Mouse (Mus musculus): ENCODE data around the gene Nfia. TPM values are rescaled to one million over a fixed set of nuclear protein-coding genes. Genes with fewer than 3 reads are reported as not detected.

Gene Nfia
- polyA plus RNA-seq, 1 experiment from 2014 or later, result 40.5 TPM

GRCm38 (mm10) chr4:97995911-97996712, 223.6 kb downstream of the Nfia start:
- ATAC-seq (no peak), DNase-seq (ENCODE audit: low read depth, low spot score) (no peak)
- no peaks in the 10 kb centered on the region for H3K27me3 ChIP-seq
- in situ Hi-C loops (cut with MboI; ENCODE audit: low pct_unique_long_range_greater_than_20kb), result no loop called here
- TF ChIP-seq CTCF (IDR thresholded peaks at IDR 0.05), result no peak
- ChIA-PET CTCF (interaction anchor here (1.2 to 1.4 kb wide), 2 partner anchors 17 to 54 kb away, joined by 3 read pairs; no protein-coding TSS in a partner anchor), POLR2A (no interaction called here)

GRCm38 (mm10) chr4:97997151-97997817, 224.8 kb downstream of the Nfia start:
- ChIA-PET POLR2A (no interaction called here), CTCF (interaction anchor here (1.2 kb wide), 1 partner anchor 16 kb away, joined by 3 read pairs; no protein-coding TSS in a partner anchor)
- ATAC-seq (no peak), DNase-seq (ENCODE audit: low read depth, low spot score) (no peak)
- no peak for TF ChIP-seq CTCF (IDR thresholded peaks at IDR 0.05)
- in situ Hi-C loops (cut with MboI; ENCODE audit: low pct_unique_long_range_greater_than_20kb), result no loop called here
- no peaks in the 10 kb centered on the region for H3K27me3 ChIP-seq

- DNase-seq (ENCODE audit: low read depth, low spot score), result no peak
- H3K27me3 ChIP-seq, result no peaks in the 10 kb centered on the region
- in situ Hi-C loops (cut with MboI; ENCODE audit: low pct_unique_long_range_greater_than_20kb), result no loop called here
- ChIA-PET POLR2A (no interaction called here), CTCF (no interaction called here)
- no peak for ATAC-seq
- TF ChIP-seq CTCF (IDR thresholded peaks at IDR 0.05), result no peak
Measured at GRCm38 (mm10) chr4:98002206-98002605, 229.7 kb downstream of the Nfia start.

DNA sequence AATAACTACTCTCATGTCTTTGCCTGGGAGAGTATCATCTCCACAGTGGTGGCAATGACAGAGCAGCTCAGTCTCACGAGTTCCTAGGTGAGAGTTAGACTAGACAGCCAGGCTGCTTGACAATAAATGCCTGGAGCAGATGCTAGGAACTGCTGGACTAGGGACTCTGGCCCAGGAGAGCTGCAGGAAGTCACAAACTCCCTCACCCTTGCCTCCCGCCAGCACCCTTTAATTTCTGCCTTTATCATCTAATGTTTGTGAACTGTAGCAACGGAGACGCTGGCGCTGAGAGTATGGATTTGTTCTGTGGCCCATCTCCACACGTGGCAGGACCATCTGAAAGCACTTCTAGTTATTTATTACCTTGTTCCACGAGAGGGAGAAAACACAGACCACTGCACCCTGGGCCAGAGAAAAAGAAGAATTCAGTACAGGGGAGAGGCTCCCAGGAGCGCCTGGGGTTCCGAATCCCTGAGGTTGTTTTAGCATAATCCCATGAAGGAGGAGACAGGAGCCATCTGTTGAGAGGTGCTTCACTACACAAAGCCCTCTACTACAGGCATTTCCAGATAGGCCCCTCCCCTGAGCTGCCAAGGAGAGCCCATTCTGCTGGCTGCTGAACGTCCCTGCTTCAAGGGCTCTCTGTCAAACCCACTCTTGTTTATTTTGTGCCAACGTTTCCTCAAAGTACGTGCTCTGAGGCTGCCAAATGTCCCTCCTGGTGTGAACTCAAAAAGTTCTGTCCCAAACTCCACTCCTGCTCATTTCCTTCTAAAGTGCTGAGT, 231.0 kb downstream of the Nfia start:
- ChIA-PET POLR2A (no interaction called here), CTCF (interaction anchor here (0.6 to 1.2 kb wide), 2 partner anchors 34 to 1032 kb away, joined by 3 read pairs; no protein-coding TSS in a partner anchor)
- no peaks in the 10 kb centered on the region for H3K27me3 ChIP-seq
- in situ Hi-C loops (cut with MboI; ENCODE audit: low pct_unique_long_range_greater_than_20kb), result no loop called here
- no peak for TF ChIP-seq CTCF (IDR thresholded peaks at IDR 0.05)
- DNase-seq (ENCODE audit: low read depth, low spot score) (peak; percentile 10), ATAC-seq (peak; percentile 33)

DNA sequence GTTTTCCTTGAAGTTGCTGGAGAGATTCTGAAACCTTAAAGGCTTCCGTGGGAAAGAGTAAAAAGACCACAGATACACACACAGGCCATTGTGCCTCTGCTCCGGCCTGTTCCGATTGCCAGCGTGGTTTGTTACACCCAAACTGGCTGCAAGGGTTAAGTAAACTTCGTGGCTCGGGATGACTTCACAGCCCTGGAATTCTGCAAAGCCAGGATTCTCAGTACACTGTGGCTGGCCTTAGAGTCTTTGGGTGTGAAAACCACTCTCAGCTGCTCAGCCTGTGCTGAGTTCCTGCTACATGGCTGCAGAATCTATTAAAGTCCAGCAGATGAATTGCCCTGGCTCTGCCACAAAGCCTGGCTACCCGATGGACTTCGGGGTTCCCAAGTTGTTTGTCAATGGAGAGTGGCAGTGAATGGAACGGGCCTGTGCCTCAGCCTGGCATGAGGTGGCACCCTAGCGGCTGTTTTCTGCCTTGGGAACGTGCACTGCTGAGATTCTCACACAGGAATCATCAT, 231.6 kb downstream of the Nfia start:
- peak; percentile 98 for ATAC-seq
- ChIA-PET POLR2A (no interaction called here), CTCF (no interaction called here)
- in situ Hi-C loops (cut with MboI; ENCODE audit: low pct_unique_long_range_greater_than_20kb), result no loop called here
- peak; percentile 83 for DNase-seq (ENCODE audit: low read depth, low spot score)
- peak; percentile 78 for TF ChIP-seq CTCF (IDR thresholded peaks at IDR 0.05)
- H3K27me3 ChIP-seq, result no peaks in the 10 kb centered on the region

DNA sequence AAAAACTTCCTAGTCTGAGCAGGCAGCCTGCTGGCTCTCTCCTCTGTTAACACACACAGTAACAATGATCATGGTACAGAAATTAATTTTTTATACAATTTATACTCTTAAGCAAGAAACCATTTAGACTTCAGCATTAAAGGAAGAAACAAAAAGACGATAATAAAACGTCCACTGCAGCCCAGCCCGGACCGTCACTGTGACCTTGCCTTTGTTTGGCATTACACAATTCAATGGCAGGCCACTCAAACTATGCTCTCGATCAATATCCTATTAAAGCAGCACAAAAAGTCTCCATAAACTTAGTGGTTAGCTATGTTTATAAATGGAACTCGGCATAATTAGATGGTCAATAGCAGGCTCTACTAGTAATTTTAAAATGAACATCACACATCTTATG, 232.5 kb downstream of the Nfia start:
- ChIA-PET CTCF (no interaction called here), POLR2A (interaction anchor here (0.6 kb wide), 2 partner anchors 175 to 177 kb away, joined by 5 read pairs; no protein-coding TSS in a partner anchor)
- no peaks in the 10 kb centered on the region for H3K27me3 ChIP-seq
- no peak for ATAC-seq
- in situ Hi-C loops (cut with MboI; ENCODE audit: low pct_unique_long_range_greater_than_20kb), result loop anchor here (5.0 kb wide), 1 partner anchor 223 kb away; no protein-coding TSS in a partner anchor
- TF ChIP-seq CTCF (IDR thresholded peaks at IDR 0.05), result no peak
- no peak for DNase-seq (ENCODE audit: low read depth, low spot score)

DNA sequence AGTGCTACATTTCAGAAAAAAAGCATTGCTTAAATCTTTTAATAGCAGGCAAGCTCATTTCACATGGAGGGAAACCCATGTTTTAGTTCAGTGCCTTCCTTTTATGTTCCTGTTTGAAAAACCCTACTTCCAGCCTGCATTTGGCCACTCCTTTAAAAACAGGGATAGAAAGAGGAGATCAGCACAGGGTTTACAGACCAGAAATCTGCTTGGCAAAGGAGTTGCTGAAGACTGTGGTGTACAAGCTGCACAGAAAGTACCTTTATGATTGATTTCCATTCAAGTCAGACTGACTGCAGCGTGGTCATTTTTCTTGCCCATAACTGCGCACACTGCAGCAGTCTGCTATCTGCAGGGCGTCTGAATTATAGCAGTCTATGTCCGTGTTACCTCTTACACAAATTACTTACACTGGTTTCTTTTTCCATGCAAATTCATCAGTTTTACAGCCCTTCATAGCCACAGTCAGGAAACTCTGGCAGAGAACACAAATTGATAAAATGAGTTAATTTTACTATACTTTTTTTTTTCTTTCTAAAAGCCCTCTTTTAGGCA, 236.4 kb downstream of the Nfia start:
- CTCF ChIA-PET, result no interaction called here
- no peaks in the 10 kb centered on the region for H3K27me3 ChIP-seq
- in situ Hi-C loops (cut with MboI; ENCODE audit: low pct_unique_long_range_greater_than_20kb), result loop anchor here (5.0 kb wide), 1 partner anchor 227 kb away; no protein-coding TSS in a partner anchor
- POLR2A ChIA-PET, result no interaction called here
- no peak for TF ChIP-seq CTCF (IDR thresholded peaks at IDR 0.05)
- ATAC-seq (no peak), DNase-seq (ENCODE audit: low read depth, low spot score) (no peak)

- DNase-seq (ENCODE audit: low read depth, low spot score) (no peak), ATAC-seq (no peak)
- no peaks in the 10 kb centered on the region for H3K27me3 ChIP-seq
- in situ Hi-C loops (cut with MboI; ENCODE audit: low pct_unique_long_range_greater_than_20kb), result loop anchor here (5.0 kb wide), 1 partner anchor 228 kb away; no protein-coding TSS in a partner anchor
- CTCF ChIA-PET, result no interaction called here
- POLR2A ChIA-PET, result interaction anchor here (0.5 kb wide), 1 partner anchor 18 kb away, joined by 3 read pairs; no protein-coding TSS in a partner anchor
- no peak for TF ChIP-seq CTCF (IDR thresholded peaks at IDR 0.05)
Measured at GRCm38 (mm10) chr4:98009966-98010365, 237.4 kb downstream of the Nfia start.

DNA sequence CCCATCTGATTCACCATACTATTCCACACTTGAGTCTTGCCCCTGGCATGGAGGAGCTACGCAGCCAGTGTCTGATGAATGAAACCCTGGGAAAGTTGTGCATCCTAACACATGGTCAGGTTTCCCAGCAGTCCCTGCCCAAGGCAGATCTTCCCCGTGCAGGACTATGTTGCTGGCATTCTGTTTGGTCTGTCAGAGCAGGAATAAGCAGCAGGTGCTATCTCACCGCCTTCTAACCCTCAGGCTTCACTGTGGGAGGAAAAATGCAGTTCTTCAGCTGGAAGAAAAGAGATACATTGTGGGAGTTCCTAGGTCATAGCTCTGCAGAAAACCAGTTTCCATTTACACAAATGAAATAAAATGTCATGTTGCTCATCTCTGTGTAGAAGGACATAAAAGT, 247.3 kb downstream of the Nfia start:
- in situ Hi-C loops (cut with MboI; ENCODE audit: low pct_unique_long_range_greater_than_20kb), result no loop called here
- no peaks in the 10 kb centered on the region for H3K27me3 ChIP-seq
- POLR2A ChIA-PET, result no interaction called here
- CTCF ChIA-PET, result interaction anchor here (1.4 kb wide), 1 partner anchor 30 kb away, joined by 3 read pairs; no protein-coding TSS in a partner anchor
- DNase-seq (ENCODE audit: low read depth, low spot score) (no peak), ATAC-seq (no peak)
- no peak for TF ChIP-seq CTCF (IDR thresholded peaks at IDR 0.05)

- in situ Hi-C loops (cut with MboI; ENCODE audit: low pct_unique_long_range_greater_than_20kb), result no loop called here
- ATAC-seq (no peak), DNase-seq (ENCODE audit: low read depth, low spot score) (no peak)
- CTCF ChIA-PET, result no interaction called here
- no peak for TF ChIP-seq CTCF (IDR thresholded peaks at IDR 0.05)
- no peaks in the 10 kb centered on the region for H3K27me3 ChIP-seq
- POLR2A ChIA-PET, result interaction anchor here (0.7 kb wide), 1 partner anchor 432 kb away, joined by 3 read pairs; no protein-coding TSS in a partner anchor
Measured at GRCm38 (mm10) chr4:98020836-98021235, 248.3 kb downstream of the Nfia start.
